Mouse (Mus musculus) layer of hippocampus, postnatal 25 days (tissue): ENCODE measurements around the gene Sypl. TPM values are rescaled to one million over a fixed set of nuclear protein-coding genes. Genes with fewer than 3 reads are reported as not detected.

Source experiments
- DNase-seq, 2 experiments: peaks; one replicate each; pipeline ENCODE4 v3.0.0; 2022; ENCODE audit warnings: mixed read lengths in 2 of 2, low spot score in 1 of 2; ENCODE audit errors: extremely low spot score in 1 of 2
- total RNA-seq, 2 experiments: library from RNA; stranded (reverse); gene quantifications; 2 replicates each; pipeline ENCODE4 v1.2.3; 2021

Sypl gene
- total RNA-seq, 2 experiments from 2014 or later, result 41.2 to 44.4 TPM

GRCm38 (mm10) chr12:32941141-32941540 lies 12.6 kb upstream of the Sypl start:
- DNase-seq, result no peak

DNA sequence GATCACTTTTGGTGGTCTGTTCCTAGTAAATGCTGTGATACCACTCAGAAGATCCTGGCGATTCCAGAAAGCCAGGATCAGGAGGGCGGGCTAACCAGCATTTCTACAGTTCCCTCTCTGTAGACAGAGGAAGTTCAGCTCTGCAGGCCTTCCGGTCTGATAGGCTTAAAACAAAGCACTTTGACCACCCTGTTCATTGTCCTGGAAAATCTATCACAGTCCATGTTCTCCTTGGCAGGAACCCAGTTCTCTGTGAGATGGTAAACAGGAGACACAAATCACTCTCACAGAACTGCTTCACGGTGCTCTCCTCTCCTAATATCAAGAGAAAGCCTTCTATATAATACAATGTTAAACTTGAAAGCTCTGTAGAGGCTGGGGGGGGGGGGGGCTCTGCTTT lies 10.3 kb upstream of the Sypl start:
- DNase-seq, result no peak

DNA sequence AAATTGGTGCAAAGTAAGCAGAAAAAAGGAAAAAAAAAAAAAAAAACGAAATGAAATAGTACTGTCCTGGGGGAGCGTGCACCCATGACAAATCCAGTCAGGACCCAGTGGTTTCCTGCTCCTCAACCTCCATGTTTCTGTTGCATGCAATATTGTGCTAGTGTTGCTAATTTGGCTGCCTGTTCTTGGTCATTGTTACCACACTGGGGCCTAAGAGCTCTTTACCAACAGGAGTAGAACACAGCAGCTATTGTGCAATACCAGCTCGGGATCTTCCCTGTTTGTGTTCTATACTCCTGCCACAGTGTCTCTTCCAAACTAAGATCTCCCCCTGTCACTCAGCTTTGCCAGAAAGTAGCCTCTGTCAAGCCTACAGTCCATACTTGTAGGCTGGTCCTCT lies 9.7 kb upstream of the Sypl start:
- DNase-seq, result no peak

- DNase-seq, result no peak
These were observed 8.7 kb upstream of the Sypl start for GRCm38 (mm10) chr12:32944884-32945454.

GRCm38 (mm10) chr12:32946376-32946775 lies 7.3 kb upstream of the Sypl start:
- DNase-seq, result no peak

GRCm38 (mm10) chr12:32952416-32952815 lies 1.3 kb upstream of the Sypl start:
- peak; percentile 24 to 39 for DNase-seq

- no peak for DNase-seq
These were observed 625 bp upstream of the Sypl start for GRCm38 (mm10) chr12:32953066-32953465.

GRCm38 (mm10) chr12:32954216-32955021 lies 728 bp downstream of the Sypl start:
- DNase-seq, result peak in 1 of 2 experiments; percentile 68

DNA sequence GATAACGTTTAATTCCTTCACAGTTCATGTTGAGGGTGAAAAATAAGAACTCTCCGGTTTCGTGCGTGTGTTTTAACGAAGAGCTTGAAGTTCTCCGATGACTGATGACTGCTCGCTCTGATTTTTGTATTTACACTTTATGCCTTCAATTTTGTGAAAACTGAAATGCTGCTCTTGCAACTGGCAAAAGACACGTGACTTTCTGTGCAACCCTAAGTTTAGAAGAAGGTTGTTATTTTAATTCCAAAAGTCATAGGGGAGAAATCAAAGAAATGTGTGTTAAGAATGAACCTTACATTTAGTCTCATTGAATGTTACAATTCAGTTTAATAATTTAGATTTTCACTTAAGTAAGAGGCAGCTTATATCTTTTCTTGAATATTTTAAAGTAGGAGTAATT lies 1.3 kb downstream of the Sypl start:
- DNase-seq, result no peak

DNA sequence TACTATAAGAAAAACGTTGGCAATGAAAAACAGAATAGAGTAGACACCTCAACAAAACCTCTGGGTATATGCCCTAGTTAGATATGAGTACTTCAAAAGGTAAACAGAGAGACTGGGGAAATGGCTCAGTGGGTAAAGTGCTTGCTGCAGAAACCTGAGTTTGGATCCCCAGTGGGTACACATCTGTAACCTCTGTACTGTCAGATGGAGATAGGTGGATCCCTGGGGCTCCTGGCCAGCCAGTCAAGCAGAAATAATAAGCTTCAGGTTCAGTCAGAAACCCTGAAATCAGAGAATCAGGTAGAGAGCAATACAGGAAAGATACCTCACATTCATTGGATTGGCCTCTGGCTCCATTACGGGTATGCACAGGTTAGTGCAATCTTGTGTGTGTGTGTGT lies 3.5 kb downstream of the Sypl start:
- DNase-seq, result no peak

DNA sequence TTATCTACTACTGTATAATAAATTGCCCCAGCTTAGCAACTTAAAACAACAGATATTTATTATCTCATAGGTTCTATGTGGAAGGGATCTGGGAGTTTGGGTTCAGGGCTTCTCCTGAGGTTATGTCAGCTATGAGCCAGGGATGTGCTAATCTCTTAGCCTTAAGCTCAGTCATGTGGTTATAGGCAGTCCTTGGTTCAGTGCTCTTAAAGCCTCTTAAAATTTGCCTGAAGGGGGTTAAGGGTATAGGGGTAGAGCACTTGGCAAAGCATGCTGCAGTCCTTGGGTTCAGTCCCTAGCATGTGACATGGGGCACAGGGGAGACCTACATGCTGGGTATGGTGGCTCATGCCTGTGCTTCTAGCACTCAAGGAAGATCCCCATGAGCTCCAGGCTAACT lies 8.4 kb downstream of the Sypl start:
- DNase-seq, result no peak

DNA sequence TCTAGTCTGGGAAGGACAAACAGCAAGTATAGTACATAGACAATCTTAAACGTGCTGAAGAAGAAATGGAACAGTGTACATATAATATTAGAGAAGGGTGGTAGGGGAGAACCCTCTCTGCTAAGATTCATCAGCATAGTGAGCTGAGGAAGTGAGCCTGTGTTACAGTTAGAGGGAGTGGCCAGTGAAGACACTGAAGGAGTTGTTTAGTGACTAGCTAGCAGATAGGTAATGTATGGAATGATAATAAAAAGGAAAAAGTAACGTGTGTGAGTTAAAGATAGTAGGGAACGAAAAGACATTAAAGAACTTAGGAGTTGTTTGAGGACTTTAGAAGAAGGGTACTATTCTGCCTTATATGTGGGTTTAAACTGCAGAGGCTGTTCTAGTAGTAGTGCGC lies 10.2 kb downstream of the Sypl start:
- no peak for DNase-seq

DNA sequence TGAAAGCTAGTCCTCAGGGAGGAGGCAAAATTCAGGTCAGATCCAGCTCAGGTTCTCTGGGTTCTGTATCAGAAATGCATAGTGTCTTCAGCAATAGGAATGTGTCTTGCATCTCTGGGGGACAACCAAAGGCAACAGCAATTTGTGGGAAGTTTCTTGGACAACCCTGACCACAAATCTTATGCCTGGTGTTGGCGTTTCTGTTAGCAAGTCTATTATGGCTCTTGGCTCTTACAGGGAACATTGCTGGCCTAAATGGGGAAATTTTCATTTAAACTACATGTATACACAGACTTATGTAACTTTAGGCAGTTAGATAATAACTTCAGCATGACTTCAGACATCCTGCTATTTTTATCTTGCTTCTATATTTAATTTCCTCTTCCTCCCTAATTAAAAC lies 18.6 kb downstream of the Sypl start:
- no peak for DNase-seq

DNA sequence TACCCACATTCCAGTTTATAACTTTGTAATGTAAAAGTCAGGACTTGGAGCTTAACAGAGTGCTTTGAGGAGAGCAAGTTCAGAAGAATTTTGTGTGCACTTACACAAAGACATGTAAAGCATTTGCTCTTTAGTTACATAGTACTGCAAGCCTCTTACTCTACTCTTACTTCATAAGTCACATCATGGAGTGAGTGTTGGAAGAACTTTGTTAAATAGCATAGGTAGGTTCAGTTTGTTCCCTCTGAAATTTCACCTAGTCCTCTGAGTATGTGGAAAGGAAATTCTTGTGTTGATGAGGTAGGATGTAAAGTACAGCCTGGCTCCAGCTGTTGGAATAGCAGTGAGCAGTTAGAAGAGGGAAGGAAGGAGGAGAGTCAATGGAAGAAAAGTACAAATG lies 21.2 kb downstream of the Sypl start:
- DNase-seq, result no peak

DNA sequence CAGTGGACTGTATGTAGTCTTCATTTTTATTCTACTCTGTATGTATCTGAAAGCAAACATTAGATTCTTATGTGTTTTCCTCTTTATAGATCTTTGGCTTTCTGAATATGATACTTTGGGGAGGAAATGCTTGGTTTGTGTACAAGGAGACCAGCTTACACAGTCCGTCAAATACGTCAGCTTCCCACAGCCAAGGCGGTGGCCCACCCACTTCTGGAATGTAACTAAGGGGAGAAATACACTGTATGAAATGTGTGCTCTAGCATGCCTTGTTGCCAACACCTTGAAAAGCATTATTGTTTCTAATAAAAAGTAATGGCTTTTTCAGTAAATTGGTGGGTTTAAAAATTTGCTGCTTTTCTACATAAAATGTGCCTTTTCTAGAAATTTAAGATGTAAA lies 21.8 kb downstream of the Sypl start:
- DNase-seq, result no peak

DNA sequence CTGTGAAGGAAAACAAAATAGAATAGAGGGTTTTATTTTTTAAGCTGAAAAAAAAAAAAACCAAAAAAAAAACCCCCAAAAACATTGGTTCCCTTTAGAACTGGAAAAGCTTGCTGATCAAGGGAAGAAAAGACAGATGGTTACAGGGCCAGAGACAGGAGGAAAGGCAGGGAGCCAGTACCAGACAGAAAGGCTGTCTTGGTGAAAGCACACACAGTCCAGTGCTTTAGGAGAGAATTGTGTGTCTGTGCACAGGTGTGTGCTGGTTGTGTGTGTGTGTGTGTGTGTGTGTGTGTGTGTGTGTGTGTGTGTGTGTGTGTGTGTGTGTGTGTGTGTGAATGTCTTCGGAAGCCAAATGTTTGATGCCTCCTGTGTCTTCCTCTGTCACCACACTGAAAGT lies 28.9 kb downstream of the Sypl start:
- DNase-seq, result no peak

DNA sequence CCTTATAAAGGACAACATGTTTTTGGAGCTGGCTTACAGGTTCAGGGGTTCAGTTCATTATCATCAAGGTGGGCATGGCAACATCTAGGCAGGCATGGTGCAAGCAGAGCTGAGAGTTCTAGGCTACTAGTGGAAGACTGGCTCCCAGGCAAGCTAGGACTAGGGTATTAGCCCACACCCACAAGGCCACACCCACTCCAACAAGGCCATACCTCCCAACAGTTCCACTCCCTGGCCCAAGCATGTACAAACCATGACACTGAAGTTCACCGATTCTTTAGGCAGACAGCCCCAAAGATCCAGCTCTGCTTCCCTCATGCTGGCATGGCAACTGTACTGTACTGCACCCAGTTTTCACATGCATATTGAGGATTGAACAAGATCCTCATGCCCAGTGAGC lies 29.4 kb downstream of the Sypl start:
- no peak for DNase-seq

DNA sequence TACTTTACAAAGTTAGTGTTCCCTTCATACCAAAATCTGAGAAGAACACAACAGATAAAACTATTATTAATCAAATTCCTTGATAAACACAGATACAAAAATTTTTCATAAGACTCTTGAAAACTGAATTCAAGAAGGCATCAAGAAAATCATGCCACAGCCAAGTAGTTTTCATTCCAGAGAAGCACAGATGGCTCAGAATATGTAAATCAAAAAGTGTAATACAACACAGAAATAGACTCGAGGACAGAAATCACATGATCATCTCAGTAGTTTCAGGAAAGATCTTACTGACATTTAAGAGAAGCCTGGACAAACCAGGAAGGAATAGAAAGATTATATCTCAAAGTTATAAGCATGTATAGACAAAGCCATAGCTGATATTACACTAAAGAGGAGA lies 32.6 kb downstream of the Sypl start:
- DNase-seq, result no peak

GRCm38 (mm10) chr12:32989731-32990130 lies 36.0 kb downstream of the Sypl start:
- DNase-seq, result no peak

DNA sequence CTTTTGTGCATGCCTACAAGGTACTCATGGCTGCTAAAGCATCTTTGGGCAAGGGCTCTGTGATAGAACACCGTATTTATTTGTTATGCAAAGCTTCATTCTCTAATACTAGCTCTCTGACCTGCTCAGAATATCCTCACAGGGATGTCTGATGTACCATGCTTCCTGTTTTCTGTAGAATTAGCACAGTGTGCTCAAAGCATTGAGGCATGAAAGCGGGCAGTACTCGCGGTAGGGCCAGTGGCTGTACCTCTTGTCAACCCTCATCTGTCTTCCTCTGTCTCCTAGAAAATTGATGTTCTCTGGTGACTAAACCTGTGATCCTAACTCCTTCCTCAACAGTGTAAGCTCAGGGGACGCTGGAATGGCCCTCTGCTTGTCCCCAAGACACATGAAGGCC lies 40.4 kb downstream of the Sypl start:
- DNase-seq, result no peak

- DNase-seq, result no peak
These were observed 41.6 kb downstream of the Sypl start for GRCm38 (mm10) chr12:32995081-32995834.

DNA sequence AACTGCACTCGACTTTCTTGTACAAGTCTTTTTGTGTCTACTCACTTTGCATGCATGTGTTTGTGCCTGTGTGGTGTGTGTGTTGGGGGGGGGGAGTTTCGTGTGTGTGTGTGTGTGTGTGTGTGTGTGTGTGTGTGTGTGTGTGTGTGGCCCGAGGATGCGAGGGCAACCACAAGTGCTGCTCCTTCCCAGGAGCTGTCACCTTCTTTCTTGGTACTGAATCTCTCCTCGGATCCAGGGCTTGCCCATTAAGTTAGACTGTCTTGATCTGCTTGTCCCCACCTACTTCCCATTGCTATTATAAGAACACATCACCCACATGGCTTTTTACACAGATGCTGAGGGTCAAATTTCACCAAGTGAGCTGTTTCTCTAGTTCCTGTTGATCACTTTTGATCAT lies 45.1 kb downstream of the Sypl start:
- DNase-seq, result no peak
